Mouse (Mus musculus): ENCODE data around the gene Gm10563.

- TF ChIP-seq POLR2A (IDR thresholded peaks at IDR 0.05; ENCODE audit: low read depth, low read length) = no peak; the same call in 1 of the 2 replicates
- TF ChIP-seq CTCF (IDR thresholded peaks at IDR 0.05; ENCODE audit: extremely low read depth, insufficient read depth, insufficient read length, insufficient replicate concordance) = 0 out of 2 replicates have a peak, but pooled peaks have one; percentile 18
Observed at GRCm38 (mm10) chr4:155694482-155695401, 49.5 kb upstream of the Gm10563 start.

All from spleen, adult 2 months (tissue).